Mouse (Mus musculus) midbrain, embryonic 16.5 days (tissue): ENCODE results near the gene Lman2. TPM values are rescaled to one million over a fixed set of nuclear protein-coding genes. Genes with fewer than 3 reads are reported as not detected.

ENCODE experiments used
- ATAC-seq: fragments of 200-750 bp; cut with Nextera tagmentation; 2 replicates; pipeline ENCODE4 v1.8.0; 2017; ENCODE audit warnings: moderate TSS enrichment
- H3K27ac ChIP-seq: fragments of 300-500 bp; sonication (generic); 2 replicates; pipeline ENCODE4 v1.5.1; 2014; ENCODE audit warnings: mild to moderate bottlenecking, low read length, mixed read lengths
- H3K27me3 ChIP-seq: fragments of 300-500 bp; sonication (generic); 2 replicates; pipeline ENCODE4 v1.6.1; 2014; ENCODE audit warnings: low read depth, low read length, mixed read lengths; ENCODE audit not compliant: control insufficient read depth, insufficient read depth
- H3K36me3 ChIP-seq: fragments of 300-500 bp; sonication (generic); 2 replicates; pipeline ENCODE4 v1.6.1; 2014; ENCODE audit warnings: mild to moderate bottlenecking, low read length, moderate library complexity, mixed read lengths; ENCODE audit not compliant: control insufficient read depth, insufficient read depth
- H3K4me1 ChIP-seq: fragments of 300-500 bp; sonication (generic); 2 replicates; pipeline ENCODE4 v1.6.1; 2014; ENCODE audit warnings: mild to moderate bottlenecking, low read length, mixed read lengths; ENCODE audit not compliant: control insufficient read depth, insufficient read depth
- H3K4me2 ChIP-seq: fragments of 300-500 bp; sonication (generic); 2 replicates; pipeline ENCODE4 v1.6.1; 2014; ENCODE audit warnings: mild to moderate bottlenecking, low read length, mixed read lengths
- H3K4me3 ChIP-seq: fragments of 300-500 bp; sonication (generic); 2 replicates; pipeline ENCODE4 v1.5.1; 2014; ENCODE audit warnings: low read depth, mild to moderate bottlenecking, low read length, moderate library complexity, mixed read lengths
- H3K9ac ChIP-seq: fragments of 300-500 bp; sonication (generic); 2 replicates; pipeline ENCODE4 v1.6.1; 2014; ENCODE audit warnings: low read depth, low read length, mixed read lengths
- H3K9me3 ChIP-seq: fragments of 300-500 bp; sonication (generic); replicated peaks from 2 replicates; pipeline ENCODE4 v1.6.1; 2014; ENCODE audit warnings: mild to moderate bottlenecking, low read length, mixed read lengths; ENCODE audit not compliant: control insufficient read depth, poor library complexity, severe bottlenecking
- WGBS: fragments of 180-500 bp; shearing (Covaris S2); extraction: QIAGEN DNeasy Blood & Tissue Kit; methylation state at CpG from one replicate; pipeline ENCODE4 v1.1.7; 2014; 5-methylcytosine and 5-hydroxymethylcytosine counted together
- polyA plus RNA-seq: library from polyadenylated mRNA; unstranded; fragments of >200 nt; fragmentation: Nextera tagmentation; extraction: Ambion mirVana; gene quantifications from 2 replicates; pipeline ENCODE4 v1.2.1, GENCODE M21; 2015

Lman2 gene
- polyA plus RNA-seq, 1 experiment from 2014 or later = 43.4 TPM

DNA sequence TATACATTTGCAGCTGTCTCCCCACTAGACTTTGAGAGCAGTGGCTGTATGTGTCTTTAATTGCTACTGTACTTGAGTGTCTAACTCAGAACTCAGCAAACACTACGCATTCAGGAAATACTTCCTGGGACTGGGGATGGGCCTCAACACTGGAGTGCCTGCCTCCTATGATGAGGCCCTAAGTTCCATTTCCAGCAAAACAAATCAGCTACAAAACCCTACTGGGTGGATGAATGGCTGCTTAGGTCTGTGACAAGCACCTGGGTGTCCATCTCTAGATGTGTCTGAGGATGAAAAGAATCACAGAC is 37.4 kb upstream of the Lman2 start:
- WGBS = 97% methylated on average over 1 of the region's 1 CpGs

DNA sequence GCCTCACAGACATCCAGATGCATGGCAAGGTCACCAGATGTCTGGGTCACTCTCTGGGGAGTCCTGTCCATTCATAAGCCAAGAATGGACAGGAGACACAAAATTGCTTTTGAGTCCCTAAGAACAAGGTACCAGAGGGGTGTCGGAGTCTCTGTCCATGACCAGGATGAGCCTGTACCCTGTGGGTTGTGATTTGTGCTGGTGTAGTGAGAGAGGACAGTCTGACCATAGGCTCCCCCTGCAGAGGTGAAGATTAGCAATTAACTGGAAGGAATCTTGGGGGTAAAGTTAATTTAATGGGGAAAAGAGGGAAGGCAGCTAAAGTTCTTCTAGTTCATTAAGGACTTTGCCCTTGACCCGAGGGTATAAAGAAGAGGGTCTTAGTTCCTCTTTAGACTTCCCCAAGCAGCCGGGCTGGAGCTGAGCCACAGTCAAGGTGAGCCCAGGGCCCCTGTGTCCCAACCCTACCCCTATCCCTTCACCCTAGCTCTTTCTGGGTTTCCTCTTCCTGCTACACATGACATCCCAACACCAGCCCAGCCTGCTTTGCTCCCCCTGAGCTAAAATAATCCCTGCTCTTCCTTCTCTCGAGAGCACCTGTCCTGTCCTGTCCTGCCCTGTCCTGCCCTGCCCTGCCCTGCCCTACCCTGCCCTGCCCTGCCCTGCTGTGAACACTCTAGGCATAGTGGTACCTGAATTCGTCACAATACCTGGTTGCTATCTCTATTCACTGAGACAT is 36.9 kb upstream of the Lman2 start:
- ATAC-seq = no peak
- no peaks in the 10 kb centered on the region for H3K36me3 ChIP-seq
- no peak overlapping the region for H3K4me3 ChIP-seq
- H3K9me3 ChIP-seq = no peaks in the 10 kb centered on the region
- H3K9ac ChIP-seq = no peak overlapping the region
- 62% methylated on average over 5 of the region's 5 CpGs for WGBS
- H3K4me1 ChIP-seq = no peaks in the 10 kb centered on the region
- H3K4me2 ChIP-seq = no peak overlapping the region
- no peak overlapping the region for H3K27ac ChIP-seq
- no peaks in the 10 kb centered on the region for H3K27me3 ChIP-seq

More for the DNA sequence above, 37.4 kb upstream of the Lman2 start:
- Histone ChIP-seq H3K4me3 (no peak overlapping the region), H3K4me2 (no peak overlapping the region), H3K27me3 (no peaks in the 10 kb centered on the region), H3K27ac (no peak overlapping the region), H3K4me1 (no peaks in the 10 kb centered on the region), H3K36me3 (no peaks in the 10 kb centered on the region), H3K9ac (no peak overlapping the region), H3K9me3 (no peaks in the 10 kb centered on the region)
- no peak for ATAC-seq

DNA sequence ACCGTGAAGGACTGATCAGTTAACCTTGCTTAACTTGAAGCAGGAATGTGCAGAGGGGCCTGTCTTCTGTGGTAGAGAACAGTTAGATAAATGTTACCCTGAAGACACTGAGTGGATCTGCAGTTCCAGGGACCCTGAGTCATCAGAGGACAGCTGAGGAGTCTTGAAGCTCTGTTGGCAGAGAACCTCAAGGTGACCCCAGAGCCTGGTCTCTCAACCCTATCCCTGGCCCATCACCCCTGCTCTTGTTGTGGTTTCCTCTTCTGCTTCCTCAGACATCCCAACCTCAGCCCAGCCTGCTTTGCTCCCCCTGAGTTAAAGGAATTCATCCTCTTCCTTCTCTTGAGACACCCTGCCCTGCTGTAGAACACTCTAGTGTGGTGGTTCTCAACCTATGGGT is 35.5 kb upstream of the Lman2 start, which contains the start of gene Slc34a1:
TSS of gene Slc34a1 (plus strand) at position 100 of the 400 bp plus-strand sequence.
- no peaks in the 10 kb centered on the region for H3K4me1 ChIP-seq
- no peak within 1 kb of the TSS for H3K4me3 ChIP-seq
- 80% methylated on average over 1 of the region's 1 CpGs for WGBS
- no peak within 1 kb of the TSS for H3K27ac ChIP-seq
- ATAC-seq = no peak
- H3K9me3 ChIP-seq = no peaks in the 10 kb centered on the region
- H3K4me2 ChIP-seq = no peak within 1 kb of the TSS
- no peaks in the 10 kb centered on the region for H3K36me3 ChIP-seq
- no peaks in the 10 kb centered on the region for H3K27me3 ChIP-seq
- no peak within 1 kb of the TSS for H3K9ac ChIP-seq

DNA sequence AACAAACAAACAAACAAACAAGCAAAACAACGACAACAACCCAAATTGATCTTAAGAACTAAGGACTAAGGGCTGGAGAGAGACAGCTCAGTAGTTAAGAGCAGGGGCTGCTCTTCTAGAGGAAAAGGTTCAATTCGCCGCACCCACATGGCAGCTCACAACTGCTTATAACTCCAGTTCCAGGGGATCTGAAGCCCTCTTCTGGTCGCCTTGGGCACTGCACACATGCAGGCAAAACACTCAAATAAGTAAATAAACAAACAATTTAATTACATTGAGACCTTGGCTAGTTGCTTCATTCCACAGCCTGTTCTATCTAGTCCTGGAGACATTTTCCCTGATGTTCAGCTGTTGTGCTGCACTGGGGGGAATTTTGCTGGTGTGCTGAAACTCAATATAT is 30.4 kb upstream of the Lman2 start:
- no peak overlapping the region for H3K9ac ChIP-seq
- no peaks in the 10 kb centered on the region for H3K27me3 ChIP-seq
- no peaks in the 10 kb centered on the region for H3K4me1 ChIP-seq
- no peaks in the 10 kb centered on the region for H3K9me3 ChIP-seq
- no peak overlapping the region for H3K27ac ChIP-seq
- H3K36me3 ChIP-seq = no peaks in the 10 kb centered on the region
- no peak overlapping the region for H3K4me2 ChIP-seq
- WGBS = 71% methylated on average over 4 of the region's 4 CpGs
- ATAC-seq = no peak
- no peak overlapping the region for H3K4me3 ChIP-seq

DNA sequence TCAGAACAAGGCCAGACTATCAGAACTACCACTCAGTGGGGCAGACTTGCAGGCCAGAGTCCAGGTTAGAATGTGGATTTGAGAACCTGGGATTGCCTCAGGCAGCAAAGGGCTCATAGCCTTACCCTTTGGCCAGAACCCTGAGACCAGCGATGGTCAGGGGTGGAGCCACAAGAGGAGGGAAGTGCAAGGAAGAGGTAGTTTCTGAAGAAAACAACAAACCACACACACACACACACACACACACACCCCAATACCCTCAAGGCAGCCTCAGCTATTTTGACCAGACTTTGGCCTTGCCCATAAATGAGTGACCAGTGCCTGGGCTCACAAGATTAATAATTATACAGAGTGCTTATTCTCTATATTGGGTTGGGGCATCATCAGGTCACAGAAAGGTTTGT is 29.0 kb upstream of the Lman2 start:
- 86% methylated on average over 1 of the region's 1 CpGs for WGBS
- H3K9me3 ChIP-seq = no peaks in the 10 kb centered on the region
- H3K4me1 ChIP-seq = no peaks in the 10 kb centered on the region
- H3K27ac ChIP-seq = no peak overlapping the region
- H3K4me3 ChIP-seq = no peak overlapping the region
- no peaks in the 10 kb centered on the region for H3K27me3 ChIP-seq
- no peak for ATAC-seq
- H3K9ac ChIP-seq = no peak overlapping the region
- H3K4me2 ChIP-seq = no peak overlapping the region
- no peaks in the 10 kb centered on the region for H3K36me3 ChIP-seq

DNA sequence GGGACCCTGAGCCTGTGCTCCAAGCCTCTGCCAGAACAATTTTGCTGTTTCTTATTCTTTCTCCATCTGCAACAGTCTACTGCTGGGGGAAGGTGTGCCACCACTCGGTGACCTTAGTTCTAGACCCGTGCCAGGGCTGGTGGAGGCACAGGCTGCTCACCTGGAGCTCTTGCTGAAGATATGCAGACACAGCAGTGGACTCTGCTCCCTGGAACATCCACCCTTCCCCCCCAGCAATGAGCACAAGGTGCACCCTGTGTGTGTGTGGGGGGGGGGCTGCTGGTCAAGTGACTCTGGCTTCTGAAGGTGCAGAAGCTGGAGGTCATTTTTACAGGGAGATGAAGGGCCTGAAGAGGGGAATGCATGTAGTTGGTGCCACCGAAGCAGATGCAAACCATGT is 28.1 kb upstream of the Lman2 start:
- Histone ChIP-seq H3K36me3 (no peaks in the 10 kb centered on the region), H3K4me1 (no peaks in the 10 kb centered on the region), H3K9ac (no peak overlapping the region), H3K27me3 (no peaks in the 10 kb centered on the region), H3K9me3 (no peaks in the 10 kb centered on the region), H3K4me3 (no peak overlapping the region), H3K4me2 (no peak overlapping the region), H3K27ac (no peak overlapping the region)
- WGBS = 79% methylated on average over 3 of the region's 3 CpGs
- ATAC-seq = no peak

DNA sequence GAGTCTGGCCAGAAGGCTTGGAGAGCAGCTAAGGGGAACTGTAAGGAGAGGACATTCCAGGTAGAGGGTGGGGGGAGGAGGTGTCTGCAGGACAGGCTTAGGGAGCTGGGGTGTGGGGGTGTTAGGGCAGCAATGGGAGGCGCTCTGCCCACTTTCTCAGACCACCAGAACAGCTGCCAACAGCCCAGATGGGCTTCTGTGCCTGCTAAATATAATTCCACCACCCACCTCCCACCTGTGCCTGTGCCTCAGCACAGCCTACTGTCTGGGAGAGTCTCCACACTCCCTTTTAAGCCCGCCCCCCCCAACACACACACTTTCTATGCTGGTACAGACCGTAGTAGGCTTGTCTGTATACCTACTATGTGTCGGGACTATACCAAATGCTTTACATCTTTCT is 19.2 kb upstream of the Lman2 start:
- ATAC-seq = no peak
- Histone ChIP-seq H3K4me3 (no peak overlapping the region), H3K4me1 (no peaks in the 10 kb centered on the region), H3K9me3 (no peaks in the 10 kb centered on the region), H3K9ac (no peak overlapping the region), H3K36me3 (no peaks in the 10 kb centered on the region), H3K4me2 (no peak overlapping the region), H3K27me3 (peaks cover 30% of the 10 kb centered on the region), H3K27ac (no peak overlapping the region)
- 82% methylated on average over 4 of the region's 4 CpGs for WGBS

DNA sequence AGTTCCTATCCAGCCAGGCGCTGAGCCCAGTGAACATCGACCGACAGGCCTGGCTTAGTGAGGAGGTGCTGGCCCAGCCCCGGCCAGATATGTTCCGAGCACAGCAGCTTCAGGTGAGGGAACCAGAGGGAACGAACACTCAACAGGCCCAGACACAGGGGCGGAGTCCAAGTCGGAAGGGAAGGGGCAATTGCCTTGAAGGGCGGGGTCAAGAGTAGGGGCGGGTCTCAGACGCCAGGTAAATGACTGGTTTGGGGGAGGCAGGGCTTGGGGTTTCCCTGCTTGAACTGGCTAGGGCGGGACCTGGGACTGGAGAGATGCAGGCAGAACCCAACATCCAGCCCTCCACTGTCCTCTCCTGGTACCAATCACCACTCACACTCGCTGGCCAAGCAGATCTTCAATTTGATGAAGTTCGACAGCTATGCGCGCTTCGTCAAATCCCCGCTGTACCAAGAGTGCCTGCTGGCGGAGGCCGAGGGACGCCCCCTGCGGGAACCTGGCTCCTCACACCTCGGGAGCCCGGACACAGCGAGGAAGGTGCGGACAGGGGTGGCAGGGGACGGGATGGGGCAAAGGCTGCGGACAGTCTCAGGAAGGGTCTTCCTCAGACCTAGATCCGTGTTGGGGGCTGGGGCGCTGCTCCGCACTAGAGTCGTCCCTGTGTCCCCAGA is 16.5 kb upstream of the Lman2 start:
- H3K4me2 ChIP-seq = no peak overlapping the region
- no peak for ATAC-seq
- H3K4me3 ChIP-seq = no peak overlapping the region
- H3K36me3 ChIP-seq = no peaks in the 10 kb centered on the region
- H3K27me3 ChIP-seq = peaks cover 34% of the 10 kb centered on the region
- no peak overlapping the region for H3K9ac ChIP-seq
- H3K4me1 ChIP-seq = no peaks in the 10 kb centered on the region
- H3K27ac ChIP-seq = no peak overlapping the region
- WGBS = 9% methylated on average over 32 of the region's 32 CpGs
- no peaks in the 10 kb centered on the region for H3K9me3 ChIP-seq

DNA sequence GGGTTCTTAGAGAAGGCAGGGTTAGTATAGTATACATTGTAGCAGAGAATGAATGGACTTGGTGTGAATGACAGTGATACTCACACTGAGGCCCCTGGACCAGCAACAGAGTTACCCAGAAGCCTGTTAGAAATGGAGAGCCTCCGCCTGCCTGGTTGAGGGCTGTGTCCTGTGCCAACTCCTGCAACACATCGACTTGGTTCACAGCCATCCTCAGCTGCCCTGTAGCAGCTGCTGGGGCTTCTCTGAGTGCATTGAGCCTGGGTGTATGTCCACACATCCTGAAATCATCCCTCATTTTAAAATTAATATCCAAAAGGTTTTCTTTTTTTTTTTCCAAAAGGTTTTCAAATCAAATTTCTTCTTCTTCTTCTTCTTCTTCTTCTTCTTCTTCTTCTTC is 13.3 kb upstream of the Lman2 start:
- no peak overlapping the region for H3K4me2 ChIP-seq
- no peak overlapping the region for H3K27ac ChIP-seq
- no peak overlapping the region for H3K9ac ChIP-seq
- H3K36me3 ChIP-seq = no peaks in the 10 kb centered on the region
- H3K4me1 ChIP-seq = no peaks in the 10 kb centered on the region
- H3K9me3 ChIP-seq = no peaks in the 10 kb centered on the region
- 65% methylated on average over 2 of the region's 2 CpGs for WGBS
- no peak overlapping the region for H3K4me3 ChIP-seq
- no peak for ATAC-seq
- H3K27me3 ChIP-seq = peaks cover 37% of the 10 kb centered on the region
